Mouse (Mus musculus) embryonic fibroblast, embryonic 13.5 days (primary cell): Measurements from ENCODE around the gene Tmprss5.

Experiments
- CTCF ChIP-seq: IDR thresholded peaks from 2 replicates; pipeline ENCODE4 v1.5.1; 2011; ENCODE audit warnings: mild to moderate bottlenecking, control low read depth, low read length, moderate library complexity, borderline replicate concordance; ENCODE audit not compliant: insufficient read depth
- POLR2A ChIP-seq: IDR thresholded peaks from 2 replicates; pipeline ENCODE4 v1.6.1; 2011; ENCODE audit warnings: low read depth, mild to moderate bottlenecking, control low read depth, low read length, moderate library complexity

- no peak for TF ChIP-seq CTCF
- TF ChIP-seq POLR2A = no peak
These were observed at the start of gene Tmprss5 for GRCm38 (mm10) chr9:49081107-49081506.
